Mouse (Mus musculus) embryonic fibroblast, embryonic 13.5 days (primary cell): ENCODE results near the gene Pik3c2g. TPM values are rescaled to one million over a fixed set of nuclear protein-coding genes. Genes with fewer than 3 reads are reported as not detected.

Source experiments
- H3K27ac ChIP-seq: 2 replicates; pipeline ENCODE4 v1.5.1; 2012; ENCODE audit warnings: low read length, control low read depth, inconsistent platforms; ENCODE audit not compliant: insufficient read depth
- H3K4me1 ChIP-seq: 2 replicates; pipeline ENCODE4 v1.6.1; 2011; ENCODE audit warnings: low read length; ENCODE audit not compliant: control insufficient read depth, insufficient read depth
- H3K4me3 ChIP-seq: 2 replicates; pipeline ENCODE4 v1.5.1; 2011; ENCODE audit warnings: mild to moderate bottlenecking, control low read depth, low read length; ENCODE audit not compliant: insufficient read depth
- CTCF ChIP-seq: IDR thresholded peaks from 2 replicates; pipeline ENCODE4 v1.5.1; 2011; ENCODE audit warnings: mild to moderate bottlenecking, control low read depth, low read length, moderate library complexity, borderline replicate concordance; ENCODE audit not compliant: insufficient read depth
- POLR2A ChIP-seq: IDR thresholded peaks from 2 replicates; pipeline ENCODE4 v1.6.1; 2011; ENCODE audit warnings: low read depth, mild to moderate bottlenecking, control low read depth, low read length, moderate library complexity
- polyA plus RNA-seq: library from polyadenylated mRNA; stranded (reverse); fragments of >200 nt; gene quantifications from 2 replicates; pipeline ENCODE4 v1.2.4, GENCODE M21; 2011; ENCODE audit warnings: low read depth; ENCODE audit not compliant: missing spikeins, insufficient read length

Pik3c2g gene
- polyA plus RNA-seq, 1 experiment, result not detected

DNA sequence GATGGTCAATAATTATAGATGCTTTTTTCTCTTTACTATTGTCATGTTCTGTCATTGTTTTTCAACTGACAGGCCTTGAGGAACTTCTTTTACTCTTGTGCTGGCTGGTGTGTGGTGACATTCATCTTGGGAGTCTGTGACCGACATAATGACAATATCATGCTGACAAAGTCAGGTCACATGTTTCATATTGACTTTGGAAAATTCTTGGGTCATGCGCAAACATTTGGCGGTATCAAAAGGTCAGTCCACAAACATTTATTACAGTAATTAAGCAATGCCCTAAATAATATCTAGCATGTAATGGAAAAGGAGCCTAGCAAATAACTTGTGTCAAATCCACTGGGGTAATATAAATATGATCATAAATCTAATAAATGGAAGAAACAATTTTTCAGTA lies 273.1 kb downstream of the Pik3c2g start:
- Histone ChIP-seq H3K4me1 (no peaks in the 10 kb centered on the region), H3K27ac (no peak overlapping the region), H3K4me3 (no peak overlapping the region)
- no peak for TF ChIP-seq CTCF
- TF ChIP-seq POLR2A, result no peak

DNA sequence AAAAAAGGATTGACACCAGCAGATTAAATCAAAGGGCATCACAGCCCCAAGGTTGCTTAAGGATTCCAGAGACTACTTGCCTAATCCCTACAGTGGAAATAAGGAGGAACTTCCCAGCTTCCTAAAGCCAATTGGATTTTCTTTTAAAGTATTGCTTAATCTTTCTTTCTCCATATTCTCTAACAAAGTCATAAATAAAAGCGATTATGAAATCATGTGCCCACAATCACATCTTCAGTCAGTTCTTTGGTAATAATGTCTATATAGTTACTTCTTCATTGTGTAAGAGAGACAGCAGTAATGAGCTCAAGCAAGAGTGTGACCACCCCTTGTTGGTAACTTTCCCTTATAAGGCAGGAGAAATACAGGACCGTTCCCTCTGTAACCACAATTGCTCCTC lies 274.5 kb downstream of the Pik3c2g start:
- Histone ChIP-seq H3K27ac (no peak overlapping the region), H3K4me3 (no peak overlapping the region), H3K4me1 (no peaks in the 10 kb centered on the region)
- TF ChIP-seq CTCF, result no peak
- TF ChIP-seq POLR2A, result no peak

- no peak overlapping the region for H3K27ac ChIP-seq
- H3K4me1 ChIP-seq, result no peaks in the 10 kb centered on the region
- no peak overlapping the region for H3K4me3 ChIP-seq
- TF ChIP-seq POLR2A (no peak), CTCF (no peak)
Observed at GRCm38 (mm10) chr6:139865059-139865673, 278.1 kb downstream of the Pik3c2g start.

DNA sequence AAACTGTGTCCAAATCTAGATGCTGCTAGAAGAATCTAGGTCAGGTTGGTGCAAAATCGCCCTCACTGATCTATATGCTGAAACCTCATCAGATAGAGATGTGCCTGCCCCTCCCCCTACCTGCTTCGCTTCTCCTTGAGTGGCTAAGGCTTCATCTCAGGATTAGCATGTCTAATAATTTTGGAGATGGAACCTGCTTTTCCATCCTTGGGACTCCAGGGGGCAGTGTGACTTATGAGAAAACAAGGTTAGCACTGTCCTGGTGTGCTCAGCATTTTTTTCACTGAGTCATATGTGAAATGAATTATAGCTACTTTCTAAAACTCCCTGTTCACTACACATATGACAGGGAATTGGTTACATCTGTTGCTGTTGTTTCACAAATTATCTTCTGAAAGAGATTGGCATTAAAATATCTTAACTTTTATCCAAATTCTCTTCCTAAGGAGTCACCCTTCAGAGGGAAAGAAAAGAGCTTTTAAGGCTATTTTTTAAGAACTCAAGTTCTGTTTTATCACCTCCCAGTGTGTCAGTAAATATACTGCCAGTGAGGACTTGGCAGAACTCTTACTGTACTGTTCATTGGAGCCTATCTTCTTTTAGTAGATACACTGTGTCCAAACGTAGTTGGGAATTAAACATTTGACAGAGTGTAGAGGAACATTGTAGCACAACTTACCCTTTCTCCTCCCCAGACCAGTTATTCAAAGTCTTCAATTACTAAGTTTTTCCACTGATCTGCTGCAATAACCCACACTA lies 287.6 kb downstream of the Pik3c2g start:
- TF ChIP-seq POLR2A (no peak), CTCF (no peak)
- H3K4me3 ChIP-seq, result no peak overlapping the region
- no peak overlapping the region for H3K27ac ChIP-seq
- no peaks in the 10 kb centered on the region for H3K4me1 ChIP-seq

- no peak for TF ChIP-seq POLR2A
- no peak for TF ChIP-seq CTCF
- no peak overlapping the region for H3K27ac ChIP-seq
Observed at GRCm38 (mm10) chr6:139876691-139877090, 289.7 kb downstream of the Pik3c2g start.

DNA sequence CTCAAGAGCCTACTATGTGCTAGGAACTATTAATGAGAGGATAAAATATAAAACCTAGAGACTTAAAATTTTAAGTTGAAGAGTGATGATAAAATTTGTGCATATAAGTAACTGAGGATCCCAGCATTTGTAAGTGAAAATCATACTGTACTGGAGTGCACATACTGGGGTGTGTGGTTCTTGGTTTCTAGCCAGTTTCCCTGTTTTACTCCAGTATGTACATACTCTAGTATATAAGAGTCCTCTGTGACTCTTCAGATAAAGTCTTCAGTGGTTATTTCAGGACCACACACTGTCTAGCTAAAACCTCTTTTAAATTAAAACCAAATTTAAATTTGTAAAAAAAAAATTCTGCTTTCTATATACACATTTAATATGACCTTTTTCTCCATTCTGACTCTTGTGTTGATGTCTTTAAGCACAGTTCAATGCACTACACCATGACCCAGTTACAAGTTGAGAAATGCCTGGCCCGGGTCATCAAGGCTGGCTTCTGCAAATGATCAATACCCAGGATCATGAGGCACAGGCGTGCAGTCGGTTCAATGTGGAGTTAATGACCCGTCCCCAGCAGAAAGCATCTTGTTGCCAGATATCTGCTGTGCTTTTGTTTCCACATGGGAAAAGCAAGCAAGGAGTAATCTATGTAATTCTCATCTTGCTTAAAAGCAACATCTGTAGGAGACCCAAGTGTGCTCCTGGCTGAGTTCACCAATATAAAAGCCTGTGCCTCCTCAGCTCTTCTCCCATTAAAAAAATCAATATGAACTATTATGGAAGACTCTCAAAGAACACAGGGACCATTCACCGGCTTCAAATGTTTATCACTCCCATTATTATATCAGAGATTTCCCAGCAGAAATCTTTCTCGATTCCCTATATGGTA lies 290.7 kb downstream of the Pik3c2g start:
- Histone ChIP-seq H3K27ac (no peak overlapping the region), H3K4me3 (no peak overlapping the region), H3K4me1 (no peaks in the 10 kb centered on the region)
- TF ChIP-seq CTCF, result no peak
- no peak for TF ChIP-seq POLR2A

More at GRCm38 (mm10) chr6:139876691-139877090, 289.7 kb downstream of the Pik3c2g start:
- H3K4me3 ChIP-seq, result no peak overlapping the region
- H3K4me1 ChIP-seq, result no peaks in the 10 kb centered on the region

DNA sequence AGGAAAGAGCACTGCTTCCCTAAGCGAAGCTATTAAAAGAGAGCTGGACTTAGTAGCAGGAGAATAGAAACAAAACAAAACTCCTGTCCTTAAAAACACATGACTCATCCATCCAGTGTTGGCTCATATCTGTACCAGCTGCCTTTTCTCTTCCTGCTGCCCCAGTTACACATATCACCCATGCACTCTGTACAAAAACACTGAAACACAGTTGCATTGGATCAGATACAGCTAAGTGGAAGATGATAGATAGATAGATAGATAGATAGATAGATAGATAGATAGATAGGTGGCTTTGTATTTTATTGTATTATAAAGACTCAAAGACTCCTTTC lies 291.3 kb downstream of the Pik3c2g start:
- H3K4me1 ChIP-seq, result no peaks in the 10 kb centered on the region
- H3K27ac ChIP-seq, result no peak overlapping the region
- TF ChIP-seq POLR2A (no peak), CTCF (no peak)
- H3K4me3 ChIP-seq, result no peak overlapping the region

DNA sequence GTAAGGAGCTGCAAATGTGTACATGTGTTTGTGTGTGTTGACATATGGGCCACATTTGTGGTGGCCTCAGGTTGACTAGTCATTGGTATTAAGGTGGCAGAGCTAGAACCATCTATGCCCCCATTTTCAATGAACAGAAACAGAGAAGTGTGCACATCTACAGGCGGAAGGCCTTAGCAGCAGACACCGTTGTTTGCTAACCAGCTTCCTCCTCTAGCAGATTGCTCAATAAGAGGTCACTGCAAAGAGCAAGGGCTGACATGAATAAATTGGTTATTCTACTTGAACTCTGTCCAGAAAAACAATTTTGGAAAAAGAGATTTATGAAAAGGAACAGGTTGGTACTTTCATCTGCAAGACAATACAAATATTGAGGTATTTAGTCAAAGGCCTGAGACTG lies 295.1 kb downstream of the Pik3c2g start:
- TF ChIP-seq CTCF, result no peak
- TF ChIP-seq POLR2A, result no peak
- H3K27ac ChIP-seq, result no peak overlapping the region
- no peaks in the 10 kb centered on the region for H3K4me1 ChIP-seq
- H3K4me3 ChIP-seq, result no peak overlapping the region

- TF ChIP-seq POLR2A (no peak), CTCF (no peak)
- Histone ChIP-seq H3K27ac (no peak overlapping the region), H3K4me3 (no peak overlapping the region), H3K4me1 (no peaks in the 10 kb centered on the region)
Observed at GRCm38 (mm10) chr6:139887175-139887574, 300.2 kb downstream of the Pik3c2g start.
